Mouse (Mus musculus) forebrain, embryonic 16.5 days (tissue): ENCODE measurements around the gene Spata2. TPM values are rescaled to one million over a fixed set of nuclear protein-coding genes. Genes with fewer than 3 reads are reported as not detected.

Experiments
- ATAC-seq: fragments of 200-750 bp; cut with Nextera tagmentation; 2 replicates; pipeline ENCODE4 v1.8.0; 2017; ENCODE audit warnings: mild to moderate bottlenecking, moderate library complexity
- H3K27ac ChIP-seq: fragments of 300-500 bp; sonication (generic); 2 replicates; pipeline ENCODE4 v1.5.1; 2014; ENCODE audit warnings: low read length, control low read depth
- H3K27me3 ChIP-seq: fragments of 300-500 bp; sonication (generic); replicated peaks from 2 replicates; pipeline ENCODE4 v1.6.1; 2014; ENCODE audit warnings: low read length; ENCODE audit not compliant: control insufficient read depth, insufficient read depth
- H3K36me3 ChIP-seq: fragments of 300-500 bp; sonication (generic); 2 replicates; pipeline ENCODE4 v1.6.1; 2014; ENCODE audit not compliant: control insufficient read depth, insufficient read depth
- H3K4me1 ChIP-seq: fragments of 300-500 bp; sonication (generic); replicated peaks from 2 replicates; pipeline ENCODE4 v1.6.1; 2014; ENCODE audit warnings: low read length; ENCODE audit not compliant: control insufficient read depth, insufficient read depth
- H3K4me2 ChIP-seq: fragments of 300-500 bp; sonication (generic); 2 replicates; pipeline ENCODE4 v1.6.1; 2014; ENCODE audit warnings: mild to moderate bottlenecking, low read length, control low read depth
- H3K4me3 ChIP-seq: fragments of 300-500 bp; sonication (generic); replicated peaks from 2 replicates; pipeline ENCODE4 v1.5.1; 2014; ENCODE audit warnings: mild to moderate bottlenecking, low read length, control low read depth
- H3K9ac ChIP-seq: fragments of 300-500 bp; sonication (generic); replicated peaks from 2 replicates; pipeline ENCODE4 v1.6.1; 2014; ENCODE audit warnings: low read depth, low read length, control low read depth
- H3K9me3 ChIP-seq: fragments of 300-500 bp; sonication (generic); 2 replicates; pipeline ENCODE4 v1.6.1; 2016; ENCODE audit warnings: low read length; ENCODE audit not compliant: control insufficient read depth
- WGBS: fragments of 180-500 bp; shearing (Covaris S2); extraction: QIAGEN DNeasy Blood & Tissue Kit; methylation state at CpG from one replicate; pipeline ENCODE4 v1.1.7; 2014; 5-methylcytosine and 5-hydroxymethylcytosine counted together
- polyA plus RNA-seq: library from polyadenylated mRNA; unstranded; fragments of >200 nt; fragmentation: Nextera tagmentation; extraction: Ambion mirVana; gene quantifications from 2 replicates; pipeline ENCODE4 v1.2.1, GENCODE M21; 2015

Spata2 gene
- polyA plus RNA-seq, 1 experiment from 2014 or later, result 37.6 TPM

- H3K9ac ChIP-seq, result 0 out of 2 replicates have a peak overlapping the region, but pooled peaks have one; percentile 9
- H3K9me3 ChIP-seq, result no peaks in the 10 kb centered on the region
- no peaks in the 10 kb centered on the region for H3K36me3 ChIP-seq
- 53% methylated on average over 13 of the region's 13 CpGs for WGBS
- peak overlapping the region; percentile 97 for H3K4me3 ChIP-seq
- H3K4me1 ChIP-seq, result peaks cover 26% of the 10 kb centered on the region
- peak overlapping the region; percentile 51 for H3K4me2 ChIP-seq
- peak overlapping the region; percentile 90 for H3K27ac ChIP-seq
- ATAC-seq, result no peak
- no peaks in the 10 kb centered on the region for H3K27me3 ChIP-seq
These were observed 10.0 kb upstream of the Spata2 start for GRCm38 (mm10) chr2:167502554-167503252.

- 69% methylated on average over 4 of the region's 5 CpGs for WGBS
- no peak for ATAC-seq
These were observed 4.6 kb upstream of the Spata2 start for GRCm38 (mm10) chr2:167497272-167497671.

GRCm38 (mm10) chr2:167496437-167496836 lies 3.8 kb upstream of the Spata2 start:
- no peak overlapping the region for H3K9ac ChIP-seq
- H3K9me3 ChIP-seq, result no peaks in the 10 kb centered on the region
- H3K27me3 ChIP-seq, result no peaks in the 10 kb centered on the region
- peaks cover 14% of the 10 kb centered on the region for H3K4me1 ChIP-seq
- no peak for ATAC-seq
- WGBS, result 82% methylated on average over 7 of the region's 7 CpGs
- H3K4me2 ChIP-seq, result no peak overlapping the region
- no peak overlapping the region for H3K27ac ChIP-seq
- H3K36me3 ChIP-seq, result no peaks in the 10 kb centered on the region
- no peak overlapping the region for H3K4me3 ChIP-seq

More at GRCm38 (mm10) chr2:167497272-167497671, 4.6 kb upstream of the Spata2 start:
- Histone ChIP-seq H3K4me1 (peaks cover 7% of the 10 kb centered on the region; the same call in 1 of the 2 replicates), H3K36me3 (no peaks in the 10 kb centered on the region), H3K27me3 (no peaks in the 10 kb centered on the region), H3K4me2 (no peak overlapping the region), H3K27ac (no peak overlapping the region), H3K9ac (no peak overlapping the region), H3K9me3 (no peaks in the 10 kb centered on the region), H3K4me3 (no peak overlapping the region)

- 3% methylated on average over 51 of the region's 52 CpGs for WGBS
These were observed 654 bp downstream of the Spata2 start, which contains the start of gene Rnf114 for GRCm38 (mm10) chr2:167491757-167492708. Rnf114 (plus strand) TSS chr2:167492645.

GRCm38 (mm10) chr2:167490813-167491525 lies 1.7 kb downstream of the Spata2 start:
- peak overlapping the region; percentile 98 for H3K4me2 ChIP-seq
- H3K36me3 ChIP-seq, result no peaks in the 10 kb centered on the region
- H3K9ac ChIP-seq, result peak overlapping the region; percentile 92
- peak overlapping the region; percentile 78 for H3K27ac ChIP-seq
- peak overlapping the region; percentile 100 for H3K4me3 ChIP-seq
- H3K4me1 ChIP-seq, result peaks cover 37% of the 10 kb centered on the region
- peak; percentile 18; the same call in 1 of the 2 replicates for ATAC-seq
- H3K27me3 ChIP-seq, result no peaks in the 10 kb centered on the region
- 58% methylated on average over 4 of the region's 4 CpGs for WGBS
- no peaks in the 10 kb centered on the region for H3K9me3 ChIP-seq

More at GRCm38 (mm10) chr2:167491757-167492708, 654 bp downstream of the Spata2 start, which contains the start of gene Rnf114:
- Histone ChIP-seq H3K36me3 (no peaks in the 10 kb centered on the region), H3K9ac (peak within 1 kb of the TSS; percentile 92), H3K4me2 (peak within 1 kb of the TSS; percentile 98), H3K27ac (peak within 1 kb of the TSS; percentile 99), H3K4me1 (peaks cover 28% of the 10 kb centered on the region), H3K4me3 (peak within 1 kb of the TSS; percentile 100), H3K9me3 (no peaks in the 10 kb centered on the region), H3K27me3 (no peaks in the 10 kb centered on the region)
- peak; percentile 31 for ATAC-seq

GRCm38 (mm10) chr2:167487994-167488393 lies 4.7 kb downstream of the Spata2 start:
- H3K4me1 ChIP-seq, result peaks cover 43% of the 10 kb centered on the region

GRCm38 (mm10) chr2:167487551-167487950 lies 5.1 kb downstream of the Spata2 start:
- Histone ChIP-seq H3K9ac (no peak overlapping the region), H3K4me3 (no peak overlapping the region), H3K36me3 (0 out of 2 replicates have a peak, but pooled peaks cover 3% of the 10 kb centered on the region), H3K4me1 (peaks cover 43% of the 10 kb centered on the region), H3K27me3 (no peaks in the 10 kb centered on the region), H3K4me2 (no peak overlapping the region), H3K27ac (no peak overlapping the region), H3K9me3 (no peaks in the 10 kb centered on the region)
- ATAC-seq, result no peak
- 95% methylated on average over 6 of the region's 6 CpGs for WGBS

More at GRCm38 (mm10) chr2:167487994-167488393, 4.7 kb downstream of the Spata2 start:
- Histone ChIP-seq H3K36me3 (0 out of 2 replicates have a peak, but pooled peaks cover 3% of the 10 kb centered on the region), H3K27ac (no peak overlapping the region), H3K27me3 (no peaks in the 10 kb centered on the region), H3K4me3 (no peak overlapping the region), H3K9me3 (no peaks in the 10 kb centered on the region), H3K4me2 (no peak overlapping the region), H3K9ac (no peak overlapping the region)
- WGBS, result 87% methylated on average over 6 of the region's 6 CpGs
- no peak for ATAC-seq

GRCm38 (mm10) chr2:167486573-167486972 lies 6.1 kb downstream of the Spata2 start:
- no peaks in the 10 kb centered on the region for H3K27me3 ChIP-seq
- H3K4me3 ChIP-seq, result no peak overlapping the region
- 0 out of 2 replicates have a peak, but pooled peaks cover 3% of the 10 kb centered on the region for H3K36me3 ChIP-seq
- H3K4me2 ChIP-seq, result no peak overlapping the region
- WGBS, result 91% methylated on average over 4 of the region's 4 CpGs
- no peak for ATAC-seq
- no peak overlapping the region for H3K9ac ChIP-seq
- H3K9me3 ChIP-seq, result no peaks in the 10 kb centered on the region
- H3K27ac ChIP-seq, result no peak overlapping the region
- H3K4me1 ChIP-seq, result peaks cover 38% of the 10 kb centered on the region
